Mouse (Mus musculus) granulocyte monocyte progenitor cell, adult 5-6 weeks (primary cell): ENCODE measurements at regions not wholly inside any gene's neighbourhood (a gene's known extent, or its start where the extent isn't known, plus 50 kb on each side); places are given as distances from the start of the nearest gene placed in this dataset.

ENCODE experiments used
- ATAC-seq: replicated peaks from 2 replicates; pipeline ENCODE4 v1.8.0; 2016; ENCODE audit warnings: mild to moderate bottlenecking, moderate TSS enrichment, inconsistent platforms; ENCODE audit not compliant: poor library complexity, severe bottlenecking

GRCm38 (mm10) chrX:11748278-11748677 lies 411.9 kb downstream of the Bcor start:
- no peak for ATAC-seq

GRCm38 (mm10) chrX:11752513-11752912 lies 407.6 kb downstream of the Bcor start:
- no peak for ATAC-seq

GRCm38 (mm10) chrX:11752973-11753590 lies 407.1 kb downstream of the Bcor start:
- peak; percentile 97 for ATAC-seq

GRCm38 (mm10) chrX:11755046-11755445 lies 405.1 kb downstream of the Bcor start:
- ATAC-seq = no peak

GRCm38 (mm10) chrX:11763351-11764082 lies 396.6 kb downstream of the Bcor start:
- ATAC-seq = no peak

- peak; percentile 76 for ATAC-seq
Measured at GRCm38 (mm10) chrX:11776236-11776899, 383.8 kb downstream of the Bcor start.

- no peak for ATAC-seq
Measured at GRCm38 (mm10) chrX:11795010-11795409, 365.1 kb downstream of the Bcor start.

- no peak for ATAC-seq
Measured at GRCm38 (mm10) chrX:11797870-11798269, 362.3 kb downstream of the Bcor start.

- ATAC-seq = no peak
Measured at GRCm38 (mm10) chrX:11798326-11798725, 361.8 kb downstream of the Bcor start.

- ATAC-seq = no peak
Measured at GRCm38 (mm10) chrX:11800400-11800941, 359.7 kb downstream of the Bcor start.

GRCm38 (mm10) chrX:11801208-11801607 lies 358.9 kb downstream of the Bcor start:
- no peak for ATAC-seq

- ATAC-seq = no peak
Measured at GRCm38 (mm10) chrX:11801621-11802020, 358.5 kb downstream of the Bcor start.

GRCm38 (mm10) chrX:11802074-11802899 lies 357.9 kb downstream of the Bcor start:
- ATAC-seq = peak; percentile 75

- no peak for ATAC-seq
Measured at GRCm38 (mm10) chrX:11803239-11803638, 356.9 kb downstream of the Bcor start.

- ATAC-seq = no peak
Measured at GRCm38 (mm10) chrX:11806896-11807252, 353.3 kb downstream of the Bcor start.

GRCm38 (mm10) chrX:11807253-11807882 lies 352.8 kb downstream of the Bcor start:
- peak; percentile 23 for ATAC-seq

GRCm38 (mm10) chrX:11807883-11808262 lies 352.3 kb downstream of the Bcor start:
- ATAC-seq = no peak

- no peak for ATAC-seq
Measured at GRCm38 (mm10) chrX:11808911-11809310, 351.2 kb downstream of the Bcor start.

GRCm38 (mm10) chrX:11814861-11815260 lies 345.3 kb downstream of the Bcor start:
- no peak; the same call in 1 of the 2 replicates for ATAC-seq

- ATAC-seq = no peak
Measured at GRCm38 (mm10) chrX:11815864-11816263, 344.3 kb downstream of the Bcor start.
